Mouse (Mus musculus) macrophage (primary cell): ENCODE data around the gene Rsph10b. TPM values are rescaled to one million over a fixed set of nuclear protein-coding genes. Genes with fewer than 3 reads are reported as not detected.

Source experiments
- H3K27ac ChIP-seq: fragments of 350-480 bp; formaldehyde crosslinking; 2 replicates; pipeline ENCODE4 v1.9.0; 2021
- H3K36me3 ChIP-seq: fragments of 350-480 bp; formaldehyde crosslinking; 2 replicates; pipeline ENCODE4 v1.9.0; 2021; ENCODE audit errors: inconsistent target
- H3K4me3 ChIP-seq: fragments of 350-480 bp; formaldehyde crosslinking; 2 replicates; pipeline ENCODE4 v1.9.0; 2021; ENCODE audit errors: inconsistent target
- H3K79me2 ChIP-seq: fragments of 350-480 bp; formaldehyde crosslinking; 2 replicates; pipeline ENCODE4 v1.9.0; 2021; ENCODE audit errors: inconsistent target
- WGBS: methylation state at CpG from one replicate; pipeline ENCODE4 v1.1.7; 2026; ENCODE audit warnings: inconsistent platforms; ENCODE audit not compliant: missing documents; 5-methylcytosine and 5-hydroxymethylcytosine counted together
- polyA plus RNA-seq: library from polyadenylated mRNA; stranded (reverse); fragments of 250-400 nt; gene quantifications from 3 replicates; pipeline ENCODE4 v1.2.4, GENCODE M21; 2018; ENCODE audit warnings: inconsistent platforms

The Rsph10b gene
- polyA plus RNA-seq, 1 experiment from 2014 or later, result not detected

- no peak overlapping the region for H3K4me3 ChIP-seq
- WGBS, result 96% methylated on average over 3 of the region's 3 CpGs
- H3K27ac ChIP-seq, result no peak overlapping the region
- H3K36me3 ChIP-seq, result peaks cover 13% of the 10 kb centered on the region; the same call in 1 of the 2 replicates
- peaks cover under 1% of the 10 kb centered on the region; the same call in 1 of the 2 replicates for H3K79me2 ChIP-seq
These were observed 14.7 kb upstream of the Rsph10b start for GRCm38 (mm10) chr5:143918120-143918519.

- 94% methylated on average over 6 of the region's 6 CpGs for WGBS
- peaks cover 41% of the 10 kb centered on the region; the same call in 1 of the 2 replicates for H3K36me3 ChIP-seq
- H3K4me3 ChIP-seq, result no peak overlapping the region
- H3K79me2 ChIP-seq, result no peaks in the 10 kb centered on the region
- no peak overlapping the region for H3K27ac ChIP-seq
These were observed 7.9 kb upstream of the Rsph10b start for GRCm38 (mm10) chr5:143924781-143925452.

- Histone ChIP-seq H3K27ac (no peak within 1 kb of the TSS), H3K4me3 (no peak within 1 kb of the TSS), H3K79me2 (no peaks in the 10 kb centered on the region), H3K36me3 (peaks cover 48% of the 10 kb centered on the region; the same call in 1 of the 2 replicates)
- 97% methylated on average over 8 of the region's 8 CpGs for WGBS
These were observed 5.0 kb upstream of the Rsph10b start, which contains the start of gene Gm42421 for GRCm38 (mm10) chr5:143927875-143928274. Gene Gm42421, plus strand, starts transcription at chr5:143928175.

- Histone ChIP-seq H3K4me3 (no peak overlapping the region), H3K36me3 (peaks cover 45% of the 10 kb centered on the region; the same call in 1 of the 2 replicates), H3K27ac (no peak overlapping the region), H3K79me2 (no peaks in the 10 kb centered on the region)
- WGBS, result 99% methylated on average over 4 of the region's 4 CpGs
These were observed 3.5 kb upstream of the Rsph10b start for GRCm38 (mm10) chr5:143929291-143929690.

GRCm38 (mm10) chr5:143930656-143931055 lies 2.2 kb upstream of the Rsph10b start:
- H3K36me3 ChIP-seq, result peaks cover 31% of the 10 kb centered on the region; the same call in 1 of the 2 replicates
- no peak overlapping the region for H3K27ac ChIP-seq
- H3K79me2 ChIP-seq, result no peaks in the 10 kb centered on the region
- WGBS, result 94% methylated on average over 12 of the region's 12 CpGs
- no peak overlapping the region for H3K4me3 ChIP-seq

GRCm38 (mm10) chr5:143931863-143932580 lies 813 bp upstream of the Rsph10b start:
- no peaks in the 10 kb centered on the region for H3K79me2 ChIP-seq
- no peak overlapping the region for H3K4me3 ChIP-seq
- peaks cover 25% of the 10 kb centered on the region; the same call in 1 of the 2 replicates for H3K36me3 ChIP-seq
- 89% methylated on average over 6 of the region's 6 CpGs for WGBS
- H3K27ac ChIP-seq, result no peak overlapping the region

GRCm38 (mm10) chr5:143933414-143933813 lies 579 bp downstream of the Rsph10b start:
- Histone ChIP-seq H3K36me3 (peaks cover 21% of the 10 kb centered on the region; the same call in 1 of the 2 replicates), H3K27ac (no peak overlapping the region), H3K79me2 (no peaks in the 10 kb centered on the region), H3K4me3 (no peak overlapping the region)
- WGBS, result 94% methylated on average over 10 of the region's 11 CpGs

- Histone ChIP-seq H3K79me2 (no peaks in the 10 kb centered on the region), H3K4me3 (no peak overlapping the region), H3K27ac (no peak overlapping the region), H3K36me3 (peaks cover 16% of the 10 kb centered on the region; the same call in 1 of the 2 replicates)
- WGBS, result 80% methylated on average over 1 of the region's 1 CpGs
These were observed 1.0 kb downstream of the Rsph10b start for GRCm38 (mm10) chr5:143933875-143934274.

GRCm38 (mm10) chr5:143936156-143936555 lies 3.3 kb downstream of the Rsph10b start:
- no peak overlapping the region for H3K4me3 ChIP-seq
- no peaks in the 10 kb centered on the region for H3K36me3 ChIP-seq
- H3K79me2 ChIP-seq, result no peaks in the 10 kb centered on the region
- WGBS, result 86% methylated on average over 9 of the region's 9 CpGs
- H3K27ac ChIP-seq, result no peak overlapping the region

- Histone ChIP-seq H3K79me2 (no peaks in the 10 kb centered on the region), H3K36me3 (no peaks in the 10 kb centered on the region), H3K4me3 (no peak overlapping the region), H3K27ac (no peak overlapping the region)
- 29% methylated on average over 10 of the region's 10 CpGs for WGBS
These were observed 8.8 kb downstream of the Rsph10b start for GRCm38 (mm10) chr5:143941588-143941987.

GRCm38 (mm10) chr5:143943231-143944125 lies 10.6 kb downstream of the Rsph10b start:
- H3K27ac ChIP-seq, result no peak overlapping the region
- H3K4me3 ChIP-seq, result no peak overlapping the region
- H3K79me2 ChIP-seq, result no peaks in the 10 kb centered on the region
- no peaks in the 10 kb centered on the region for H3K36me3 ChIP-seq
- 91% methylated on average over 14 of the region's 14 CpGs for WGBS

GRCm38 (mm10) chr5:143948361-143948760 lies 15.5 kb downstream of the Rsph10b start:
- Histone ChIP-seq H3K79me2 (no peaks in the 10 kb centered on the region), H3K4me3 (no peak overlapping the region), H3K36me3 (no peaks in the 10 kb centered on the region), H3K27ac (no peak overlapping the region)
- 94% methylated on average over 11 of the region's 12 CpGs for WGBS

GRCm38 (mm10) chr5:143950016-143950415 lies 17.2 kb downstream of the Rsph10b start:
- Histone ChIP-seq H3K27ac (no peak overlapping the region), H3K79me2 (no peaks in the 10 kb centered on the region), H3K36me3 (no peaks in the 10 kb centered on the region), H3K4me3 (no peak overlapping the region)
- 65% methylated on average over 5 of the region's 5 CpGs for WGBS

GRCm38 (mm10) chr5:143957101-143957500 lies 24.3 kb downstream of the Rsph10b start:
- Histone ChIP-seq H3K4me3 (no peak overlapping the region), H3K27ac (no peak overlapping the region), H3K36me3 (no peaks in the 10 kb centered on the region), H3K79me2 (no peaks in the 10 kb centered on the region)
- 89% methylated on average over 6 of the region's 6 CpGs for WGBS
